ENCODE assay signal across 8 mouse cellular contexts in genomic region chr19:47463636-47464303, GRCm38 (mm10). TPM values are rescaled to one million over a fixed set of nuclear protein-coding genes. Genes with fewer than 3 reads are reported as not detected.
DNase-seq lines count a peak whose midpoint lies in the region; ATAC-seq lines count a peak whose summit lies in the region.

No protein-coding gene starts in this region.

- ATAC-seq in frontal cortex, adult (ENCODE audit: low TSS enrichment) = peak; percentile 75
- peak; percentile 14 to 30; a peak in 2 of 4 replicates for ATAC-seq in hematopoietic stem cell, adult 5-6 weeks (replicated peaks in 1 of 2; ENCODE audit: insufficient read depth in 1 of 2, low FRiP score in 2 of 2, low TSS enrichment in 1 of 2, low read depth in 1 of 2, poor library complexity in 2 of 2, severe bottlenecking in 2 of 2)

- peak; percentile 95 for DNase-seq in NIH3T3 (ENCODE audit: low read depth)
- peak; percentile 20 to 48 for DNase-seq in cerebellum, adult 18-20 months
- peak; percentile 46 for DNase-seq in layer of hippocampus, adult 9-11 months
- DNase-seq in lung, postnatal 14 days = peak; percentile 91
- DNase-seq in retina, postnatal 7 days (ENCODE audit: low read depth, low spot score) = peak; percentile 29
- DNase-seq in urinary bladder, adult 2 months (ENCODE audit: low spot score) = peak; percentile 74

RNA-seq across cellular contexts. Expression of gene Sh3pxd2a, which starts 0.4 kb away (rescaled TPM):
- total RNA-seq in hematopoietic stem cell, adult 5-6 weeks (2017) = 4.0 and 4.2 TPM in 2 replicates
- 23.2 and 30.0 TPM in 2 replicates for polyA plus RNA-seq in urinary bladder, adult 2 months (2012; rRNA removed)

Comparison
In these comparisons a context has a peak if more than half of its experiments do, and no peak if none do; other contexts are left out.
1. Peak in every context shown above with its lines: DNase-seq and ATAC-seq.
2. DNase-seq: peak in every context shown above with its lines; median percentile 95 in NIH3T3; 91 in lung, postnatal 14 days; 74 in urinary bladder, adult 2 months; 46 in layer of hippocampus, adult 9-11 months; 34 in cerebellum, adult 18-20 months; 29 in retina, postnatal 7 days.